Mouse (Mus musculus): ENCODE results near the gene Lsm14b.

Lsm14b gene

DNA sequence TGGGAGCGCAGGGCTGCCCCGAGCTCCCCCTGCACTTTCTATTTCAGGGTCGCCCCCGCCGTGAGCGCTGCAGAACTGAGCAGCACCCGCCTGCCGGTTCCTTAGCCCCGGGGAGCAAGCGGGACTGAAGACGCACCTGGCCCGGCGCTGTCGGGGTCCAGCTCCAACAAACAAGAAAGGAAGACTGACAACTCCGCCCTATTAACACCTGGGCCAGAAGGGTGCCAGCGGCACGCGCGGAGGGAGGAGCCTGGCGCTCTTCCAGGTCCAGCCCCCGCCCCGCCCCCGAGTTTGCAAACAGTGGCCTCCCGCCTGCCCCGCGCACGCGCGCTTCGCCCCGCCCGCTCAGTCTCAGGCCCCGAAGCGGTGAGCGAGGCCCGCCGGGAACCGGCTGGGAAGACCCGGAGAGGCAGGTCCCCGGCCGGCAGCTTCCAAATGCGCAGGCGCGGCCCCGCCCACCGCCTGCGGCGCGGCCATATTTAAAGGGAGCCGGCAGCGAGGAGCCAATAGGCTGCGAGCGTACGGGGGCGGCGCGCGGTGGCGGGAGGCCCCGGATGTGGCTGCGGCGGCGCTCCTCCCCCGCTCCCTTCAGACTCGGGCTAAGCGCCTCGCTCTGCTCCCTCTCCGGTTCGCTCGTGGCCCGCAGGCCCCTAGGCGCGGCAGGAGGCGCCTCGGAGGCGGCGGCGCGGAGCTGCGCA lies at the start of gene Lsm14b:
TSS of gene Lsm14b (plus strand) at position 587 of the 698 bp plus-strand sequence.
- DNase-seq (ENCODE audit: low spot score), result peak; percentile 99

DNA sequence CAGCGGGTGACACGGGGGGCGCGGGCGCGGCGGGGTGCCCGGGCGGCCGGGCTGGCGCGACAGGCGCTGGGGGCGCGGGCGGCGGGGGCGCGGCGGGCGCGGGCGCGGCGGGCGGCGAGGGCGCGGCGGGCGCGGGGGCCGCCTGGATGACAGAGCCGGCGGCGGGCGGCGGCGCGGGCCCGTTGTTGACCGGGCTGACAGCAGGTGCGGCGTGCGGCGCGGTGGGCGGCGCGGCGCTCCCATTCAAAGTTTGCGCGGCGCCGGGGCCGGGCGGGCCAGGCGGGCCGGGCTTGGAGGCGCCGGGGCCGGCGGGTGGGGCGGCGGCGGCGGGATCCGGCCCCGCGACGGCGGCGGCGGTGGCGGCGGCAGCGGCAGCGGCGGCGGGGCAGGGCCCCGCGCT lies 48.9 kb upstream of the Lsm14b start:
- DNase-seq (ENCODE audit: low spot score), result no peak

DNA sequence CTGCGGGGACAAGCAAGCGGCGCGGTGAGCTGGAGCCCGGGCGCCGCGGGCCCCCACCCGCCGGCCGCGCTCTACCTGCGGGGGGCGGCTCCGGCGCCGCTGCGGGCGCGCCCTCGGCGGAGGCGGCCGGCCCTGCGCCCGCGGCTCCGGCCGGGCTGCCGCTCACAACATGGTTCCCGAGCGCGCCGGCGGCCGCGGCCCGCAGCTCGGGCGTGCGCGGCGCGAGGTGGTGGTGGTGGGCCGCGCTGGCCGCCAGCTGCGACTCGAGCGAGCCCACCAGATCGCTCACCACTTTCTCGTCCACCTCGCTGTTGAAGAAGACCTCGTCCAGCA lies 48.5 kb upstream of the Lsm14b start:
- no peak for DNase-seq (ENCODE audit: low spot score)

DNA sequence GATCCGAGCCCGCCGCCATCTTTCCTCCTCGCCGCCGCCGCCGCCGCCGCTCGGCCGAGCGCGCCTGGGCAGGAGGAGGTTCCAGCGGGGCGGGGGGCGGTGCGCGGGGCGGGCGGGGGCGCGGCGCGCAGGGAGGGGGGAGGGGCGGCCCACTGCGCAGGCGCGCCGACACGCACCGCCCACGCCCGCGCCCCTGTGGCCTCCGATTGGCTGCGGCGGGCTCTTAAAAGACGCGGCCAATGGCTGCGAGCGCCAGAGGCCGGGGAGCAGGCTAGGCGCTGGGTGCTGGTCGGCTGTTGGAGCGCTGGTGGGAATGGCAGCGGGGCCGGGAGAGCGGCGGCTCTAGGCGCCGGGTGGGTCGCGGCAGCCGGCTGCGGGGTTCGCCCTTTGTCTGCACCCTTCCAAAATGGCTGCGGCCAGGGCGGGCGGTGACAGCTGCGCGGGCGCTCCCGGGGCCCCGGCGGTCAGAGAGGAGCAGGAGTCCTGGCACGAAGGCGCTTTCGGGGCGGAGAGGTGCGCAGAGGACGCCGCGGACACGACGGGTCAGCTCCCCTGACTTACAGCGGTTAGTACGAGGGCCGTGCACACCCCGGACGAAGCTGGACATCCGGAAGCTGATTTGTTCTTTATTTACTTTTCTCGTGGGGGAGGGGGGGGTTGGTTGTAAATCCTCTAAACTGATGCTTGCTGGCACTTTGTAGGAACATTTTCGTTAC lies 48.0 kb upstream of the Lsm14b start, which contains the start of gene Taf4:
TSS of gene Taf4 (minus strand) at position 19 of the 716 bp plus-strand sequence.
- DNase-seq (ENCODE audit: low spot score), result peak; percentile 84

DNA sequence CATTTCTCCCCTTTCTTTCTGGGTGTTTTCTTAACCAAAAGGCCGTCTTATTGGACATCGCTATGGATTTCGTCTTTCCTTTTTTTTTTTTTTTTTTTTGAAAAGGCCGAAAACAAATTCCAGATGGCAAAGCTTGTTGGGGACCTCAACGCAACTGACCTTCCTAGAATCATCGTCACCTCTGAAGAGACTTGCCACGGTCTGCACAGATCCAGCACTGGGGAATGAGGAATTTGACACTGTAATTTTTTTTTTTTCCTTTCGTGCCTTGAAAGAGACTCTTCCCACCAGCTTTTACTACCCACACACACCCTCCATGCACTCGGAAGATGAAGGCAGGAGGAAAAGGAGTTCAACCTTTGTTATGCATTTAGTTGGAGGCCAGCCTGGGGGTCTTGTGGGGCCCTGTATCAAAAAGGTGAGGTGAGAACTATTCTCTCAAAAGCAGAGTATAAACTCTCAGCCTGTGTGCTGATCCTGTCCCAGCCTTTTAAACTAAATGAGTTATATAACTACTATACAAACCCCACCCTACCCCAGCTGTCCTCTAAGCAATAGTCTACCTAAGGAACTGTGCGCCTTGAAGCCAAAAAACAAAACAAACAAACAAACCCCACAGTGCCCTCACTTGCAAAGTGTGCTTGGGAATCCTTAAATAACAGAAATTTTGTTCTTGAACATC lies 47.3 kb upstream of the Lsm14b start:
- no peak for DNase-seq (ENCODE audit: low spot score)

DNA sequence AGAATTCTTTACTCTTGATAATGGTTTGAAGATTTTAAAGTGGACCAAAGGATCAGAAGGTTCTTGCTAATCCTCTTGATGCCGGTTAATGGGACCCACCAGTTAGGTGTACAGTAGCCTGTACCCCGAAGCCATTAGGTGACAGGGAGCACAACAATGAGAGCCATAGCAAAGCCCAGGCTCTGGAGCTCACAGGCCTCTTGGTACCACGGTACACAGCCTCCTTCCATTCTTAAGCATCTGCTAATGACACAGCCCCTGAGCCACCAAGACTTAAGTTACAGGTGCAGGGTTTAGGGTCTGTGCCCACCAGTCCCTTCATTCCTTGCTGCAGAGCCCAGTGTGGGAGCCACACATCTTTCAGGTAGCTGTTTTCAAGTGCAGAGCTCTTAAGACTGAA lies 46.5 kb upstream of the Lsm14b start:
- no peak for DNase-seq (ENCODE audit: low spot score)

DNA sequence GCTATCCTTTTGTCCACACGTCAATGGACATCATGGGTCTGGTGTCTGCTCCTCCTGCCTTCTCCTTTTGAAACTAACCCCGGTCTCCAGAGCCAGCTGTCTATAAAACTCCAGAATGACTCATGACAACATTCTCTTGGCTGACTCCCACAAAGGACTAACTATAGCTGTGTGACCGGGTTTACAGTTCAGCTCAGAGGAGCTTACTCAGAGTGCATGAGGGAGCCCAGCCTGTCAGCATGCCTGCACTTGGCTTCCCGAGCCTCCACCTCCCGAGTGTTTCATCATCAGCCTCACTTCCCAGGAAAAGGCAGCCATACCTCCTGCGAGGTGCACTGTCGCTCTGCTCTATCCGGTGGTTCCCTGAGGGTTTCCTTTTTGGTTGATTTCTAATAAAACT lies 45.0 kb upstream of the Lsm14b start:
- DNase-seq (ENCODE audit: low spot score), result no peak

DNA sequence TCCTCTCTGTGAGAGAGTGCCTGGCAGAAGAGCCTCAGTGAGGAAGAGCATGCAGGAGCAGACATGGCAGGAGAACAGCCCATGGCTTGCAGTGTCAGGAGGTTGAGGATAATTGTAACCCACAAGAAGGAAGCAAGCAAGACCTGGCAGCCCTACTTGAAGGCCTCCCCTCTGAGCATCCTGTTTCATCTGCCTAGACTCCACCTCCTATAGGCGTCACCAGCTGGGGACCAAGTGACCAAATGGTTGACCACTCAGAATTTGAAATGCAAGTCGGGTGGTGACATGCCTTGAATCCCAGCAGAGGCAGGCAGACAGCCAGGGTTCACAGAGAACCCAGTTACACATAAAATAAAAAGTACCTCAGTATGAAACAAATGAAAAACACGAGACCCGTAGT lies 44.2 kb upstream of the Lsm14b start:
- DNase-seq (ENCODE audit: low spot score), result no peak

DNA sequence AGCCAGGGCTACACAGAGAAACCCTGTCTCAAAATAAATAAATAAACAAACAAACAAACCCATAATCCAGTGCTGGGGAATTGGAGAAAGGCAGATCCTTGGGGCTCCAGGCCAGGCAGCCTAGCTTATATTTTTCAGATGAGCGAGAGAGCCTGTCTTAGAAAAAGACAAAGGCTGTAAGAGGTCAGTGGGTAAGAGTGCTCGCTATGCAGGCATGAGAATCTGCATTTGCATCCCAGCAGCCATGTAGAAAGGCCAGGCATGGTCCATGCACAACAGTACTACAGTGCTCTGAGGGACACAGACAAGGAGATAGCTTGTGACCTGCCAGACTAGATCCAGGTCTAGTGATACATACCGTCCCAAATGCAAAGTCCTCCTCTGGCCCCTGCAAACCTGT lies 42.1 kb upstream of the Lsm14b start:
- no peak for DNase-seq (ENCODE audit: low spot score)

DNA sequence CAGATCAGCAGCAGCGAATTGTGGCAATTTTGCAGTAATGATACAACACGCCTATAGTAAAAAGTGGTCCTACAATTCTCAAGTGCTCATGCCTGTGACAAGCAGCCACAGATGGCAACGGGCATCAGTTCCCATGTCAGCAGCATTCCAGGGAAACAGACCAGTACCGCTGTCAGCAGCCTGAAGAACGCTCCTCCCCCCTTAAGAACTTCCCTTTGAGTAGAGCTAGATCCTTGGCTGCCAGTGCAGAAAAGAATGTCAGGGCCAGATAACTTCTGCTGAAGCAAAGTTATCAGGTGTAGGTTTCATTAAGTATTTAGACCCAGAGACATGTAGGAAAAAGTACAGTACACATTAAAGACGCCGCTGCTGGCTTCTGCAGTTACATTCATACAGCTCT lies 40.0 kb upstream of the Lsm14b start:
- no peak for DNase-seq (ENCODE audit: low spot score)

DNA sequence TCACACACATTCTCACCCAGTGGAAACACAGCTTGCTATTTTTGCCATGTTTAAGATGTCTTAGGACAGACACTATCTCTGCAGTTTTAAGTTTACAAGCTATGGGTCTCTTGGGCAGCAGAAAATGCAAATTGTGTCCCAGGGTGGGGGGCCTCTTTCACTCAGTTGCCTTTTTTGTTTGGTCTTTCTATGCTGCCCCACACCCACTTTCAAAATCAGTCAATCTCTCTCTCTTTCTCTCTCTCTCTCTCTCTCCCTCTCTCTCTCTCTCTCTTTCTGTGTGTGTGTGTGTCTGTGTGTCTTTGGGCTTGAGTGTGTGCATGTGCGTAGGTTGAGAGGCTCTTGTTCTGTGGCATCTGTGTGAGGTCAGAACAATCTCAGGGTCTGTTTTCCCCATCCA lies 39.1 kb upstream of the Lsm14b start:
- no peak for DNase-seq (ENCODE audit: low spot score)

DNA sequence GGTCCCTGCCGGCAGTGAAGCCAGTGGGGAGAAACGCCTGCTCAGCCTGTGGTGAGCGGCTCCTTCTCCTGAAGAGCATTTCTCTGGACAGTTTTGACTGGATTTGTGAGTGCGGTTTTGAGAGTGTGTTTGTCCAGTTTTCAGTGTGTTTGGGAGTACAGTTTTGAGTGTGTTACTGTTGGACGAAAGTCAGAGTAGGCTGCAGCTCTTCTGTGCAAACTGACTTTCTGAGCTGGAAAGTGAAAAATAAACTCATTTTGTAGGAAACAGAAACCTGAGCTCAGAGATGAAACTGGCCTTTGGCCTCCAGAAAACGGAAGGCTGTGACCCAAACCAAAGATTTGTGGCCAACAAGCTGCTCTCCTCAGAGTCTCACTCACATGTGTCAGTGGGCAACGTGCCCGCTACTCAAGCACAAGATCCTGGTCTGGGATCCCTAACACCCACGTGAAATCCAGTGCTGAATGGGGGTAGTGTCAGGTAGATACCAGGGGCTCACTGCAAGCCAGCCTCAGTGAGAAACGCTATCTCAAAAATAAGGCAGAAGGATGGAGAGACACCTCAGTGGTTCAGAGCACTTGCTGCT lies 38.3 kb upstream of the Lsm14b start:
- no peak for DNase-seq (ENCODE audit: low spot score)

DNA sequence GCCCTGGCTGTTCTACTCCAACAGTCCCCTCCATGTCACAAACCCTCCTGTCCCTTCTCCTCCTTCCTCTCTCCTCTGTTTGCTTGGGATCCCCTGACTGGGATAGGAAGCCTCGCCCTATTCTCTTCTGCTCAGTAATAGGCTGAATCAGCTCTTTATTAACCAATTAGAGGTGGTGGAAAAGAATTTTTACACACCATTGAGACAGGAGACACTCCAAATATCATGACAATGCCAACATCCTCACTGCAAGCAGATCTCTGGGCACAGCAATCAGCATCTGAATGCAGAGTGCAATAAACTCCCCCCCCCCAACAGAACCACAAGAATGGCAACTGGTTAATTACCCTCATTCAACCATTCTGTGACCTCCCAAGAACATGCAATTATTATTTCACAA lies 35.7 kb upstream of the Lsm14b start:
- DNase-seq (ENCODE audit: low spot score), result no peak

DNA sequence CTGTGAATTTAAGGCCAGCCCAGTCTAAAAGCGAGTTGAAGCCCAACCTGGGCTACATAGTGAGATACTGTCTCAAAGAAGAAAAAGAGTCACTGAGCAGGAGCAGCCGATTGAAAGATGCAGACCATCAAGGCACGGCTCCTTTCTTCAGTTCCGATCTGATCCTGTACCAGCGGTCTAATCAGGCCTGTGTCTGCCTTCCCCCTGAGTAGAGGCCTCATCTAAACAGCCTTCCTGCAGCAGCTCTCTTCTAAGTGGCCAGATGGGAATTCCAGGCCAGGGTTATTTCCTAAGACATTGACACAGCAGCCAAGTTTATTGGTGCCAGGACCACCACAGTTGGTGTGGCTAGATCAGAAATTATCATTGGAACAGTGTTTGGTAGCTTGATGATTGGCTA lies 31.7 kb upstream of the Lsm14b start:
- DNase-seq (ENCODE audit: low spot score), result no peak

DNA sequence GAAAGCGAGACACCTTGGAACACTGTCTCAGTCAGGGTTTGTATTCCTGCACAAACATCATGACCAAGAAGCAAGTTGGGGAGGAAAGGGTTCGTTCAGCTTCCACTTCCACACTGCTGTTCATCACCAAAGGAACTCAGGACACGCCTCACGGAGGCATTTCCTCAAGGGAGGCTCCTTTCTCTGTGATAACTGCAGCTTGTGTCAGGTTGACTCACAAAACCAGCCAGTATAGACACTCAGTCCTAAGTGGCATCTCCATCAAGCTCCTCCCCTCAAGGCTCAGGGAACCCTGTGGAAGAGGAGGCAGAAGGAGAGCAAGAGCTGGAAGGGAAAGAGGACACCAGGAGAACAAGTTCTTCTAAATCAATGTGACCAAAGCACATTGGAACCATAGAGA lies 26.4 kb upstream of the Lsm14b start:
- no peak for DNase-seq (ENCODE audit: low spot score)

DNA sequence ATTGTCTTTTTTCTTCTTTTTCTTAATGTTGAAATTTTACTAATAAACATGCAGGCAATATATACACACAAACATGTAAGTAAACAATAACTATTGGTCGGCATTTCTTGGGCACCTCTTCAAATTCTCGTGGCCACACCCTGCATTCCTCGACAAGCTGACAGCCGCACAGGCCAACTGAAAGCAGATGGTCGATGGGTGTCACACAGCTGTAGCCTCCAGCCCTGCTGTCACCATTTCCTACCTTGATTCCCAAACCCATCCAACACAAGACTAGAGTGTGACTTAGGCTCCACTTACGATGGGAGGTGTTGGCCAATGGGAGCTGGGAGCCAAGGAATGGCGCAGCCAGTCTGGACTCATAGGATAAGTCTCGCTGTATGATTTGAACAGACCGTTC lies 23.2 kb upstream of the Lsm14b start:
- DNase-seq (ENCODE audit: low spot score), result no peak

DNA sequence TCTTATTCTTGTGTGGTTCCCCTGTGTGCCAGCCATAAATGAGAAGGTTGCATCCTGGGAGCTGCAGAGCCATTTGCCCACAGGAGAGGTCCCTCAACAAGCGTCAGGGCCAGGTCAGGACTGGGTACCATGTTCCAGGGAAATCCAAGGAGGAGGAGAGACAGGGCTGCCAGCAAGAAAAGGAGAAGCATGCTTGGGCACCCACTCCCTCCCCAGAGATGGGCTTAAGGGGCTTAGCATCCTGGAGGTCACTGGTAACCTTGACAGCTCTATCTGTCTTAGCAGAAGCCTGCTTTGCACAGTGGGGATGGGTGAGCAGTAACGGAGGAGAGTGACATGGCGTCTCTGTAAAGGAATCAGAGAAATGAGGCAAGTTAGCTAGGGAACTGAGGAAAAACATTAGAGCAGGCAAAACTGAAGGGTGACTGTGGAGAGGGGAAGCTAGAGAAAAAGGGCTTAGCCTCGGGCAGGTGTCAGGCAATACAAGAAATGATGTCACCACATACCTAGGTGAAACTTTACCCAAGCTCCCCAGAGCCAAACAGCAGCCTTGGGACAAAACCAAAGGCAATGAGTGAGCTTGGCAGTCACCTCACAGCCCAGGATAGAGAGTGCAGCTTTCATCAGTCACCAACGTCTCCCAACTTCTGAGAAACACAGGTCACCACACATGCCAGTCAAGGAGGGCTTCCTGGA lies 19.0 kb upstream of the Lsm14b start:
- no peak for DNase-seq (ENCODE audit: low spot score)

DNA sequence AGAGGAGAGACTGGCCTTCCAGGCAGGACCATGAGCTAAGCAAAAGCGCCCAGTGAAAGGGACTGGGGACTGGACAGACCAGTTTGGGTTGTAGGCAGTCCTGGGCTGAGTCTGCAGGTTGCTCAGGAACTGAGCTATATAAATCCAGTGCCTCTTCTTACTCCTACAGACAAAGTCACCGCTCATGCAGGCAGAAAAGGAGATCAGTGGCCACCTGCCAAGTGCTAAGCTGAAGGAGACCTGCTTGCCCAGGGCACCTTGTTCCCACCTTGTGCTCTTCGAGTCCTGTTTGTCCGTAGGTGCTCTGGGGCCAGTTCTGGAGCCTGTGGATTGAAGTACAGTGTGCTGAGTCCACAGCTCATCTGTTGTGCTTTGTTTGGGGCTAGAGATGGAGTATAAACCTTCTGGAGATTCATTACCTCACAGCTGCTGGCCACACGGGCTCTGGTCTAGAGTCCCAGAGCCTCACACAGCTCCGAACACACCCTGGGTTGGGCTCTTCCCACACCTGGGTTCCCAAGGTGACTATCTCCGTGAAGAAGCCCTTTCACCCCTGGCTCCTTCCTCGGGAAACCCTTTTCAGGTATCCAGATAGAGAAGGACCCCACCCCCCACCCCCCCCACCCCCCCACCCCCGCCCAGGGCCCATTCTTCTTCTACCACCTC lies 18.3 kb upstream of the Lsm14b start:
- no peak for DNase-seq (ENCODE audit: low spot score)

DNA sequence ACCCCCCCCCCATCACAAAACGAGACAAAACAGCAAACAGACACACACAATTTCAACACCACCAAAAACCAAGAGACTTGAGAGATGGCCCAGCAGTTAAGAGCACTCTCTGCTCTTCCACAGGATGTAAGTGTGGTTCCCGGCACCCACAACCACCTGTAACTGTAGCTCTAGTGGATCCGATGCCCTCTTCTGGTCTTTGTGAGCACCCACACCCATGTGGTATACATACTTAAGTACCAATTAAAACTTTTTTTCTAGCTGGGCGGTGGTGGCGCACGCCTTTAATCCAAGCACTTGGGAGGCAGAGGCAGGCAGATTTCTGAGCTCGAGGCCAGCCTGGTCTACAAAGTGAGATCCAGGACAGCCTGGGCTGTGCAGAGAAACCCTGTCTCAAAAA lies 14.1 kb upstream of the Lsm14b start:
- no peak for DNase-seq (ENCODE audit: low spot score)

DNA sequence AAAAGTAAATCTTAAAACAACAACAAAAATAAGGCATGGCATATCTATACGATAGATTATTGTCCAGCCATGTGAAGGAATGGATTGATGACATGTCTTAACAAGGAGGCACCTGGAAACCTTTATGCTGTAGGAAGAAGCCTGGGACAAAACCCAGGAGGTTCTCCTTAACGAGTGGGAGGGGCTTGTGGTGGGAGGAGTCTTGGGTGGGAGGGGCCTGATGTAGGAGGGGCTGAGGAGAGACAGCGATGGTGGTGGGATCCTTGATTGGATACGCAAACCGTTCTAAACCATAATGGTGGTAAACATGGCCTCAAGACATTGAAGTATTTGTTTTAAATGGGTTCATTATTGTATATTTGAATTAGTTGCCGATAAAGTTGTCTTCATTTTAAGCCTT lies 13.4 kb upstream of the Lsm14b start:
- no peak for DNase-seq (ENCODE audit: low spot score)

DNA sequence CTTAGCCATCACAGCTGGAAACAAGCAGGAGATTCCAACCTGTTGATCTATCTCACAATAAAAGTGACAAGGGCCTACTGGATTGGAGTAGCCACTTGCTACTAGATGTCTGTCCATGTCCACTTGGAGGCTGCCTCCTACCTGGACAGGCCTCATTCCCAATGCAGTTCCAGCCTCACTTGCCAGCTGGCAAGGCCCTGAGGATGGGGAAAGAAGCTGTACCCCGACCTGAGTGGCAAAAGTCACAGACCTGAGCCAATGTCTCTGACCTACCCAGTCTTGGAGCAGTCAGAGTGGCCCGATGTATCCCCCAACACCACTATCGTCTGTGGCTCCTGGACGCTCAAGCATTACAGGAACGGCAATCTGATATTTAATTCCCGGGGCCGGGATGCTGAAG lies 11.1 kb upstream of the Lsm14b start:
- no peak for DNase-seq (ENCODE audit: low spot score)

DNA sequence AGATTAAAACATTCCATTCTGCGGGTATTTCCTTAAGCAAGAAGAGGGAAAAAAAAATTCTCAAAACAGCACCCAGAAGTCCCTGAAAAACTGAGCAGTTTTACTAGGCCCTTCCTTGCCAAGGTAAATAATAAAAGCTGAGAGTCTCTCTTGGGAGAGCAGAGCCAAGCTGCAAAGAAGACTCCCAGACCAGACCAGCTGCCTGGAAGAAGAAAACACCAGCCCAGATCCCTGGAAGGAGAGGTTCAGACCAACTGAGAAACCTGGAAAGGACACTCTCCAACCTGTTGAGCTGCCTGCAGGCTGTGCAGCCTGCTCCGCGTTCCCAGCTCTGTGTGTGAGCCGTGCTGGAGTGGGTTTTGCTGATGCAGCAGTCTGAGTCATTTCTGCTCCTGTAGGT lies 7.2 kb upstream of the Lsm14b start:
- no peak for DNase-seq (ENCODE audit: low spot score)

Measured in lung, postnatal 25 days (tissue).